Mouse (Mus musculus): Measurements from ENCODE around the gene Vezt.
A peak's percentile ranks its signal among the peaks of the same experiment; 100 is the strongest.

The Vezt gene

DNA sequence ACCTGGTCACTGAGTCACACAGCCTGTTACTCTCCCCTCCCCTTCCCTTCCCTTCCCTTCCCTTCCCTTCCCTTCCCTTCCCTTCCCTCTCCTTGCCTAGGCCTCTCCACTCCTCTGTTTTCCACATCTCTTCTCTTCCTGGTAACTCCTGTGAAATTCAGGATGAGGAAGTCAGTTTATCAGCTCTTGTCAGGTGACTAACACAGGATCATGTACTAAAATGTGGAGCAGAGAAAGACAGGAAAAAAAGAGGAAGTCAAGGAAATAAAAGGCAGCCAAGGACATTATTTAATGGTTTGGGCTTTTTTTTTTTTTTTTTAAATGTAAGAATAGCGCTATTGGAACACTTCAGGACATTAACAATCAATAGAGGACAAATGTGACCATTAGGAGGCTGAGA is 126.6 kb downstream of the Vezt start:
- no peak for DNase-seq

DNA sequence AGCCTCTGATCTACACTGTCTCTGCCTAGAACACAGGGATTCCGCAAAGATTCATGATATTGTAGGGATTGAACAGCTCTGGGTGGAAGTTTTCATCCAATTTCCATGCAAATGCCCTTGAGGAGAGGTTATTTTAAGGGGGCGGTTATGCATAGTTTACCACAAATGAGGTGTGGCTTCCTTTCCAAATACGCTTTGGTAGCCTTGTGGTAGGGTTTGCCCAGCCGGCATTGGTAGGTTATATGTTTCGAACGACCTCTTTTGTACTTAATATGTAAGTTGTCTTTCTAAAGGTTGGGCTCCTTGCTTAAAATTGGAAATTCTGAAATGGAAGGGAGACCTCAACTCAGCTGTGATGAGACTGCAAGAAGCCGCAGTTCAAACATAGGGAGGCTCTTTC is 127.1 kb downstream of the Vezt start:
- no peak for DNase-seq

DNA sequence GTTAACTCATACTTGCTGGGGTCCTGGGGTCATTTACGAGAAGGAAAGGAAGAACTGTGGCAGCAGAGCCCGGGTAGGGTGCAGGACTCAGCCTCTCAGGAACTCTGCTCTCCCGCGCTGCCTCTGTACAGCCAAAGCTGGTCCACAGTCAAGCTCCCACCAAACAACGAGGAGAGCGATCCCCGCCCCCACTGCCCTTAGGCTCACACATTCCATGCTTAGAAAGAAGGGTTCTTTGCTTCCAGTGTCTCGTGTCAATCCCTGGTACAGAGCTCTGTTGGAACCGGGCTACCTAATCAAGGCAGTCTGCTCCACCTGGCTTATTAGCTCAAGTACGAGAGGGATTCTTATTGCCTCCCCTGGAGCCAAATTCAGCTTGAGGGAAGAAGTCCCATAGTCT is 128.2 kb downstream of the Vezt start:
- no peak for DNase-seq

DNA sequence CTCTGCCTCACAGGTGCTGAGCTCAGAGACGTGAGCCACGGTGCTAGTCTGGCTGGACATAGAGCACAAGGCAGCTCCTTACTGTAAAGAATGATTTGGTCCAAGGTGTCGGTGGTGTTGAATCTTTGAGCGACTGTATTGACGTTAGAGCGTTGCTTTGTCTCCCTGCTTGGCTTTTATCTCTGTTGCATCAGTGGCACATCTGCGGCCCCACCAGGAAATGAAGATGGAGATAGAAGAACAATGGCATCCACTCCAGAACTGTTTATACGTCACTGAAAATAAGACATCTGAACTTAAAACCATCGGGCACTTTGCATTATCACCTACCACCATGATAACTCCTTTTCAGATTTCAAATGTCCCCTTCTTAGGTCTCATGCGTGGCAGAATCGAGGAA is 135.7 kb downstream of the Vezt start:
- DNase-seq = no peak

DNA sequence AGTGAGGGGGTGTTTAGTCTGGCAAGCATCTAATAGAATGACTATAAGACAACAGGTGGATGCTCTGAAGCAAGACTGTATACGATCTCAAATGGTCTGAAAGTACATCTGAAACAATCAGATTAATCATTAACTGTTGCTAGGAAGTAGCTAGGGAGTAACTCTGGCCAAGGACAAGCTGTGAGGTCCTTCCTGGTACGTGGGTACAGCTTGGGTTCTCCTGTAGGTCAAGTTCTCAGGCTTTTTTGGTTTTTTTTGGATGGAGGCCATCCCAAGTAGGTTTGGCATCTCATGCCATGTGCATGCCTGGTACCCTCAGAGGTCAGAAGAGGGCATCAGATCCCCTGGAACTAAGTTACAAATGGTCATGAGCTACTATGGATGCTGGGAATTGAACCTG is 136.3 kb downstream of the Vezt start:
- DNase-seq = peak; percentile 56

DNA sequence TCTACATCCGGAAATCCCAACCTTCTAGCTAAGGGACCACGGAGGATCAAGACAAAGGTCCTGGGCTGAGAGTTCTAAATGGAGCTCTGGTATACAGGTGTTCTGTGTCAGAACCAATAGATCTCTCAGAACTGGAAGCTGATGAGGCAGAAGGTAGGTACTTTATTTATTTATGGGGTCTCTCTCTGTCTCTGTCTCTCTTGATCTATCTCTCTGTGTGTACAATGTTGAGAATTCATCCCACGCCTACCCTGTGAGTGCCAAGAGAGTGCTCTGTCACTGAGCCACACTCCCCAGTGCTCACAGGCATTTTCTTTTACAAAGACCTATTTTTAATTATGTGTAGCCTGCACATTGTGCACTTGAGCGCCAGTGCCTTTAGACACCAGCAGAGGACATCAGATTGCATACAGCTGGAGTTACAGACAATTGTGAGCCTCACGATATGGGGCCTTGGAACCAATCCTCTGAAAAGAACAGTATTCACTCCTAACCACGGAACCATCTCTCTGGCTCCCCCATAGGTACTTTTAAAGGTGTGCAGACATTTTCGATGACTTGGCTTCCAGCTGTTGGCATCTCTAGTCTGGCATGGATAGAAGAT is 138.5 kb downstream of the Vezt start, which contains the start of gene Metap2:
Metap2 (minus strand) TSS at position 51 of the 604 bp plus-strand sequence.
- no peak for DNase-seq

DNA sequence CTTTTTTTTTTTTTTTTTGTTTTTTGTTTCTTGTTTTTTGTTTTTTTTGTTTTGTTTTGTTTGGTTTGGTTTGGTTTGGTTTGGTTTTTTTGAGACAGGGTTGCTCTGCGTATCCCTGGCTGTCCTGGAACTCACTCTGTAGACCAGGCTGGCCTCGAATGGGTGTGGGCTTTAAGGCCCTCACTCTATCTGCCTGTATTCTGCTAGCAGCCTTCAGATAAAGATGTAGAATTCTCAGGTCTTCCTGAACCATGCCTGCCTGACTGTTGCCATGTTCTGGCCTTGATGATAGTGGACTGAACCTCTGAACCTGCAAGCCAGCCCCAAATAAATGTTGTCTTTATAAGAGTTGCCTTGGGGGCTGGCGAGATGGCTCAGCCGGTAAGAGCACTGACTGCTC is 143.1 kb downstream of the Vezt start:
- no peak for DNase-seq

DNA sequence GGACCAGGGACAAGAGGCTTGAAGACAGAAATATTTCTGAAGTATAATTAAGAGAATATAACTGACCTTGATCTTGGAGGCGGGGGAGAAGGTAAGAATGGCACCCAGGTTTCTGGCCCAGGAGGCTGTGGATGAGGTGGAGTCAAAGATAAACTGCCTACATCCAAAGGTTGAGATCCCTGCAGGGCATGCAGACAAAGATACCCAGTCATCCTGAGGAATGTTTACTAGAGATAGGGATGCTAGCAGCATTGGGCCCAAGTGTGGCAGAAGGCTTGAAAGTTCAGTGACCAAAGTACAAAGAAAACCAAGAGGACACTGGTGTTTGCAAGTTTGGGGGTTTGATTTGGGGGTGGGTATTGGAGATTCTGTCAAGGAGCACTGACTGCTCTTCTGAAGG is 144.6 kb downstream of the Vezt start:
- DNase-seq = no peak

DNA sequence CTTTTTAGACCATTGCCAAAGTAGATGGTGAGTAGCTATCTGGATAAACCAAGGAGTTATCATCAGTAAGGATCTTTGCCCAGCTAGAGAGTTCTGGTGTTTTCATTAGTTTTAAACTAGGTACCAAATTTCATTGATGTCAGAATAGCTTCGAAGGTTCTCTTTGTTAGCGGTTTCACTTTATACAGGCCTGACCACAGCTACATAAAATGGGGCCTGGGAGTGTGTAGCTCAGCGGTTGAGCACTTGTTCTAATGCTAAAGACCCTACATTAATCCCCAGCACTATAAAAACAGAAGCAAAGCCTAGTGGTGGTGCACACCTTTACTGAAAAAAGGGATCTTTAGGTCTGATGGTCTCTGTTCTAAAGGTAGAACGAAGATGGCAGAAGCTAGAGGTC is 145.1 kb downstream of the Vezt start:
- DNase-seq = no peak

DNA sequence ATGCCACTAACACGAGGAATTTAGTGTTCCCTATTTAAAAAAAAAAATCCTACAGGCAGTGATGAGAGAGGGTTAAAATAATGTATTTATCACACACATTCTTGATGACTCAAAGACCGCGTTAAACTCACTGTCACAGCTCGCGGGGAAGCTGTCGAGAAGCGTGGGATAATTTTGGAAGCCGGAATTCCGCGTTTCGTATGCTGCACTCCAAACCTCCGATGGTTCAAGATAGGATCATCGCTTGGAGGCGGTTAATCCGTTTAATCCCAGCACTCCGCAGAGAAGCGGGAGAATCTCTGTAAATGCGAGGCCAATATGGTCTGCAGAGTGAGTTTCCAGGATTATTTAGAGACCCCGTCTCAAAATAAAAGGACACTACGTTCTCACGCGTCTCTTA is 145.6 kb downstream of the Vezt start:
- DNase-seq = no peak

DNA sequence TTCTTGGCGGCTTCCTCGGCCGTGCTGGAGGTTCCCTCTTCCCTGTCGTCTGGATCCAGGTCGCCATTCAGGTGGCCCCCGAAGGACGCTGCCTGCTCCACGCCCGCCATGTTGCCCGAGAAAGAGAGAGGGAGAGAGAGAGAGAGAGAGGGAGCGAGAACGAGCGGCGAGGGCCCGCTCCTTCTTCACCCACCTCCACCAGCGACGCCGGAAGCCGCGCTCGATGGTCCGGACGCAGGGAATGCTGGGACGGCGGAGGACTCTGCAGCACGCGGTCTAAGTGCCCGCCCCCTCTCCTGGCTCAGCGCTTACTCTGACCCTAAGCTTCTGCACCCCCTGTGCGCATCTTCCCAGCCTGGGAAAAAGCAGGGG is 146.1 kb downstream of the Vezt start:
- peak; percentile 90 for DNase-seq
